Mouse (Mus musculus) MEL (cell line): ENCODE data around the gene Olfr700.

Source experiments
- CHD1 ChIP-seq: IDR thresholded peaks from 2 replicates; pipeline ENCODE4 v1.6.1; 2012; ENCODE audit warnings: low read depth, mild to moderate bottlenecking, inconsistent platforms, low read length, improper control_type of control experiment
- CHD2 ChIP-seq: IDR thresholded peaks from 2 replicates; pipeline ENCODE4 v1.6.1; 2011; ENCODE audit warnings: low read length, improper control_type of control experiment
- CTCF ChIP-seq, 3 experiments: IDR thresholded peaks in 2 of 3; conservative IDR thresholded peaks in 1 of 3; 2 replicates each; pipeline ENCODE4 v1.5.1; 2011 to 2012; ENCODE audit warnings: low read length in 3 of 3, low read depth in 2 of 3, mild to moderate bottlenecking in 2 of 3, improper control_type of control experiment in 1 of 3, inconsistent platforms in 1 of 3, mixed read lengths in 1 of 3, moderate library complexity in 1 of 3; ENCODE audit not compliant: control insufficient read depth in 1 of 3, insufficient read depth in 1 of 3, poor library complexity in 1 of 3, severe bottlenecking in 1 of 3
- EP300 ChIP-seq, 2 experiments: IDR thresholded peaks; 2 replicates each; pipeline ENCODE4 v1.6.1; 2011; ENCODE audit warnings: improper control_type of control experiment in 2 of 2, low read length in 2 of 2, low read depth in 1 of 2, mild to moderate bottlenecking in 1 of 2
- JUND ChIP-seq: IDR thresholded peaks from 2 replicates; pipeline ENCODE4 v1.6.1; 2011; ENCODE audit warnings: low read depth, mild to moderate bottlenecking, improper control_type of control experiment, low read length
- KAT2A ChIP-seq: conservative IDR thresholded peaks from 2 replicates; pipeline ENCODE4 v1.6.1; 2012; ENCODE audit warnings: low read depth, low read length, improper control_type of control experiment, inconsistent platforms
- MYC ChIP-seq: IDR thresholded peaks from 2 replicates; pipeline ENCODE4 v1.6.1; 2011; ENCODE audit warnings: low read depth, mild to moderate bottlenecking, low read length, improper control_type of control experiment, moderate library complexity
- NELFE ChIP-seq: IDR thresholded peaks from 2 replicates; pipeline ENCODE4 v1.6.1; 2011; ENCODE audit warnings: low read depth, low read length, improper control_type of control experiment
- POLR2A ChIP-seq, 2 experiments: IDR thresholded peaks; 2 replicates each; pipeline ENCODE4 v1.6.1; 2011 to 2012; ENCODE audit warnings: low read length in 2 of 2, mild to moderate bottlenecking in 2 of 2, control low read depth in 1 of 2, improper control_type of control experiment in 1 of 2, low read depth in 1 of 2, moderate library complexity in 1 of 2; ENCODE audit not compliant: control insufficient read depth in 1 of 2, insufficient read depth in 1 of 2, poor library complexity in 1 of 2

DNA sequence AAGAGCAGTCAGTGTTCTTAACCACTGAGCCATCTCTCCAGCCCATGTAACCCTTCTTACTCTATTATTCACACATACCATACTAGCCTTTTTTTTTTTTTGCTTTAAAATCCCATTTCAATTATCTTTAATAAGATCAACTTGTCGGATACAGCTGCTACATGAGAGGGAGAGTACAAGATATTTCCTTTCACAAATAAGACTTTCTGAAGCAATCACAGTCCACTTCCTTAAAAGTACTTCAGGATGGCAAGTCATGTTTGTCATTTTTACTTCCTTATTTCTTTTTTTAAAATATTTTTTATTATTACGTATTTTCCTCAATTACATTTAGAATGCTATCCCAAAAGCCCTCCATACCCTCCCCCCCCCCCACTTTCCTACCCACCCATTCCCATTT lies 49.8 kb downstream of the Olfr700 start:
- TF ChIP-seq NELFE: no peak
- no peak for TF ChIP-seq POLR2A (IDR thresholded peaks at IDR 0.05; ENCODE audit: control insufficient read depth in 1 of 2, insufficient read depth in 1 of 2, low read depth in 1 of 2, low read length in 2 of 2, poor library complexity in 1 of 2)
- no peak for TF ChIP-seq CTCF (IDR thresholded peaks at IDR 0.05 in 2 of 3, conservative IDR thresholded peaks at IDR 0.05 in 1 of 3; ENCODE audit: control insufficient read depth in 1 of 3, insufficient read depth in 1 of 3, low read depth in 2 of 3, low read length in 3 of 3, poor library complexity in 1 of 3, severe bottlenecking in 1 of 3)
- no peak for TF ChIP-seq CHD2
- no peak for TF ChIP-seq EP300 (IDR thresholded peaks at IDR 0.05; ENCODE audit: low read depth in 1 of 2, low read length in 2 of 2)
- no peak for TF ChIP-seq CHD1
- no peak for TF ChIP-seq KAT2A
- TF ChIP-seq JUND: no peak
- TF ChIP-seq MYC: no peak
